Mouse (Mus musculus): ENCODE measurements around the gene Smox.

Smox gene

GRCm38 (mm10) chr2:131560205-131560919 lies 69.1 kb downstream of the Smox start:
- no peak for DNase-seq

GRCm38 (mm10) chr2:131561344-131561870 lies 70.1 kb downstream of the Smox start:
- DNase-seq = no peak

GRCm38 (mm10) chr2:131561891-131562585 lies 70.7 kb downstream of the Smox start, which contains the start of gene Adra1d:
Gene Adra1d, minus strand, starts transcription at chr2:131562283.
- DNase-seq = no peak

- peak; percentile 28 for DNase-seq
Measured at GRCm38 (mm10) chr2:131562586-131563122, 71.4 kb downstream of the Smox start.
